Mouse (Mus musculus) neural tube, embryonic 14.5 days (tissue): Measurements from ENCODE around the gene Yipf4. TPM values are rescaled to one million over a fixed set of nuclear protein-coding genes. Genes with fewer than 3 reads are reported as not detected.

Source experiments
- ATAC-seq: fragments of 200-750 bp; cut with Nextera tagmentation; 2 replicates; pipeline ENCODE4 v1.8.0; 2017; ENCODE audit warnings: low read depth, mild to moderate bottlenecking, moderate TSS enrichment, moderate library complexity
- H3K27ac ChIP-seq: fragments of 300-500 bp; sonication (generic); 2 replicates; pipeline ENCODE4 v1.5.1; 2014; ENCODE audit warnings: low read depth, mild to moderate bottlenecking, control low read depth, low read length, moderate library complexity, mixed read lengths
- H3K27me3 ChIP-seq: fragments of 300-500 bp; sonication (generic); 2 replicates; pipeline ENCODE4 v1.6.1; 2014; ENCODE audit warnings: low read length; ENCODE audit not compliant: control insufficient read depth, insufficient read depth
- H3K36me3 ChIP-seq: fragments of 300-500 bp; sonication (generic); 2 replicates; pipeline ENCODE4 v1.6.1; 2014; ENCODE audit warnings: low read length, mixed read lengths; ENCODE audit not compliant: control insufficient read depth, insufficient read depth
- H3K4me1 ChIP-seq: fragments of 300-500 bp; sonication (generic); 2 replicates; pipeline ENCODE4 v1.6.1; 2014; ENCODE audit warnings: low read length; ENCODE audit not compliant: control insufficient read depth, insufficient read depth
- H3K4me2 ChIP-seq: fragments of 300-500 bp; sonication (generic); 2 replicates; pipeline ENCODE4 v1.6.1; 2014; ENCODE audit warnings: mild to moderate bottlenecking, low read depth, low read length, control low read depth
- H3K4me3 ChIP-seq: fragments of 300-500 bp; sonication (generic); 2 replicates; pipeline ENCODE4 v1.5.1; 2014; ENCODE audit warnings: low read depth, low read length, control low read depth, mixed read lengths
- H3K9ac ChIP-seq: fragments of 300-500 bp; sonication (generic); replicated peaks from 2 replicates; pipeline ENCODE4 v1.6.1; 2014; ENCODE audit warnings: low read depth, mild to moderate bottlenecking, control low read depth, low read length, mixed read lengths
- H3K9me3 ChIP-seq: fragments of 300-500 bp; sonication (generic); 2 replicates; pipeline ENCODE4 v1.6.1; 2016; ENCODE audit warnings: low read length; ENCODE audit not compliant: control insufficient read depth
- WGBS: fragments of 180-500 bp; shearing (Covaris S2); extraction: QIAGEN DNeasy Blood & Tissue Kit; methylation state at CpG from one replicate; pipeline ENCODE4 v1.1.7; 2014; 5-methylcytosine and 5-hydroxymethylcytosine counted together
- polyA plus RNA-seq: library from polyadenylated mRNA; unstranded; fragments of >200 nt; fragmentation: Nextera tagmentation; extraction: Ambion mirVana; gene quantifications from 2 replicates; pipeline ENCODE4 v1.2.1, GENCODE M21; 2014

Yipf4 gene
- polyA plus RNA-seq, 1 experiment from 2014 or later: 59.1 TPM

DNA sequence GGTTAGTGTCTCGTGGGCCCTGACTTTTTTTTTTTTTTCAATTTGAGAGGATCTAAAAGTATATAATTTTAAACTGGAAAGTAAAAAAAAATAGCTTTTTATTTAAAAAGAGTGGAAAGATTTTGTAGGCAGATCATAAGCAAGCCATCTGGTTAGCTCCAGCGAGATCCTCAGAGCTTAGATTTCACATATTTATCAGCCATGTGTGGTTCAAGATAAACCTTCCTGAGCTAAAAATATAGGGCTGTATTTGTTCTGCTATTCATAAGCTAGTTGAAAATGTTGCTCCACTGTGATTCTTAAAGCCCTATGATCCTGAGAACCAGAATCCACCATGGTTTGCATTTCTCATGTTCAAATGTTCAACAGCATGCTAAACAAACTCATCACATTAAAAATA lies 18.6 kb downstream of the Yipf4 start:
- WGBS: 83% methylated on average over 2 of the region's 2 CpGs
- no peak overlapping the region for H3K4me2 ChIP-seq
- H3K9ac ChIP-seq: no peak overlapping the region
- no peaks in the 10 kb centered on the region for H3K36me3 ChIP-seq
- no peaks in the 10 kb centered on the region for H3K27me3 ChIP-seq
- H3K4me1 ChIP-seq: no peaks in the 10 kb centered on the region
- H3K9me3 ChIP-seq: no peaks in the 10 kb centered on the region
- H3K4me3 ChIP-seq: no peak overlapping the region
- no peak for ATAC-seq
- no peak overlapping the region for H3K27ac ChIP-seq

DNA sequence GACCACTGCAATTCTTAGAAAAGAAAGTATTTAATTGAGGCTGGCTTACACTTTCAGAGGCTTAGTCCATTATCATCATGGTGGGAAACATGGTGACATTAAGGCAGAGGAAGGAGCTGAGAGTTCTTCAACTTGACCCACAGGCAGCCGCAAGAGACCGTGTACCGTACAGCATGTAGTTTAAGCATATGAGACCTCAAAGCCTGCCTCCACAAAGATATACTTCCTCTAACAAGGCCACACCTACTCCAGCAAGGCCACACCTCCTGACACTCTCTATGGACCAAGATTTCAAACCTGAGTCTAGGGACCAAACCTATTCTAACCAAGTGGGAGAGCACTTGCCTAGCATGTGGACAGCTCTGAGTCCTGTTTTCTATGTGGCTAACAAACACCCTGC lies 19.3 kb downstream of the Yipf4 start:
- no peak for ATAC-seq
- no peaks in the 10 kb centered on the region for H3K9me3 ChIP-seq
- no peaks in the 10 kb centered on the region for H3K4me1 ChIP-seq
- no peak overlapping the region for H3K27ac ChIP-seq
- H3K9ac ChIP-seq: no peak overlapping the region
- no peaks in the 10 kb centered on the region for H3K27me3 ChIP-seq
- H3K4me3 ChIP-seq: no peak overlapping the region
- no peaks in the 10 kb centered on the region for H3K36me3 ChIP-seq
- WGBS: 93% methylated on average over 3 of the region's 3 CpGs
- no peak overlapping the region for H3K4me2 ChIP-seq

DNA sequence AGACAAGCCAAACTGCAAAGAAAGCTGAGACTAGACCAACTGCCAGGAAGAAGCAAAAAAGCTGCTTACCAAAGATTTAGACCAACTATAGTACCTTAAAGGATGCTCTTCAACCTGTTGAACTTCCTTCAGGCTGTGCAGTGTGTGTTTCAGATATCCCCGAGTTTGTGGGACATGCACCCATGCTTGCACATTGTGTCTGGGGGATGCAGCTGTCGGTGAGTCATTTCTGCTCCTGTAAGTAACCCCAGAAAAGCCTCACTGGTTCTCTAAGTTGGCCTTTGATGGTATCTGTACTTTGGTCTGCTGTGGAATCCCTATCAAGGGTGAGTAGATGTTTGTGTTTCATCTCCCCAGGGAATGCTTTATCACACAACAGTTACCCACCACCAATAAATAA lies 23.0 kb downstream of the Yipf4 start:
- Histone ChIP-seq H3K9ac (no peak overlapping the region), H3K36me3 (no peaks in the 10 kb centered on the region), H3K4me1 (no peaks in the 10 kb centered on the region), H3K9me3 (no peaks in the 10 kb centered on the region), H3K4me3 (no peak overlapping the region), H3K27me3 (no peaks in the 10 kb centered on the region), H3K27ac (no peak overlapping the region), H3K4me2 (no peak overlapping the region)
- ATAC-seq: no peak
- WGBS: 82% methylated on average over 2 of the region's 2 CpGs

DNA sequence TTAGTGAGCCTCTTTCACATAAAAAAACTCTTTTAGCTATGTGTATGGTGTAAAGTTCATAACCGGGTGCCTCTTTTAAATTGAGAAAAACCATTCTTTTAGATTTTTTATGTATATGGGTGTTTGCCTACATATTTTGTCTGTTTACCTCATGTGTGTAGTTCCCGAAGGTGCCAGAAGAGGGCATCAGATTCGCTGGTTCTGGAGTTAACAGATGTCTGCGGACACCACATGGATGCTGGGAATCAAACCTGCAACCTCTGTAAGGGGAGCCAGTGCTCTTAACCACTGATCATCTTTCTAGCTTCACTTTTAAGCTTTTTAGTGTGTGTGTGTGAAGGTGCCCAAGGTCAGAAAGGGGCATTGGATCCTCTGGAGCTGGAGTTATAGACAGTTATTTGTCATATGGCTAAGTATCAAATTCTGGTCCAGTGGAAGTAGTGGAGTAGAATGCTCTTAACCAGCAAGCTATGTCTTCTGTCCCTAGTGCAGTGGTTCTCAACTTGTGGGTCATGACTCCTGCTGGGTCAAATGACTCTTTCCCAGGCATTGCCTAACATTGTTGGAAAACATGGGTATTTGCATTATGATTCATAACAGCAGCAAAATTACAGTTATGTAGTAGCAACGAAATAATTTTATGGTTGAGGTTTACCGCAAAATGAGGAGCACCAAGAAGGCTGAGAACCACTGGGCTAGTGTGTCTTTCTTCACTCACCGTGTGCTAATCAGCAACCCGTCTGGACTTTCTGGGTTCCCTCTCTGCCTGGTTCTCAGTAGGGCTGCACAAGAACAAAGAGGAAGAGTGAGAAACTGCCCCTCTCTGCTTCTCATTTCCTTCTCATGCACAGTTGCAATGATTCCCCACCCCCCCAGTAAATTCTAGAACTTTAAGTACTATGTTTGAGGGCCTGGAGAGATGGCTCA lies 33.8 kb downstream of the Yipf4 start:
- Histone ChIP-seq H3K36me3 (no peaks in the 10 kb centered on the region), H3K4me3 (no peak overlapping the region), H3K4me1 (peaks cover 6% of the 10 kb centered on the region; the same call in 1 of the 2 replicates), H3K27me3 (no peaks in the 10 kb centered on the region), H3K27ac (no peak overlapping the region), H3K9me3 (no peaks in the 10 kb centered on the region), H3K9ac (no peak overlapping the region), H3K4me2 (no peak overlapping the region)
- WGBS: 85% methylated on average over 8 of the region's 8 CpGs
- ATAC-seq: no peak

DNA sequence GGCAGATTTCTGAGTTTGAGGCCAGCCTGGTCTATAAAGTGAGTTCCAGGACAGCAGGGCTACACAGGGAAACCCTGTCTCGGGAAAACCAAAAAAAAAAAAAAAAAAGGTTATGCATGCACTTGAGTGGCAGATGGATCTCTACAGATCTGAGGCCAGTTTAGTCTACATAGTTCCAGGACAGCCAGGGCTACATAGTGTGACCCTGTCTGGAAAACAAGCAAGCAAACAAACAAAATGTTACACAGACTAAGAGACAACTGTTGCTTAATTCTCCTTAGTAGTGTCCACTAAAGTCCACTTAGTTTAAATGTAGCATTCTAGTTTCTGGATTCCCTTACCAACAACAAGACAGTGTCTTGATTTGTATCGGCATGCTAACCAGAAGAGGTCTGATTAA lies 36.8 kb downstream of the Yipf4 start:
- no peak for ATAC-seq
- Histone ChIP-seq H3K9ac (no peak overlapping the region), H3K27me3 (no peaks in the 10 kb centered on the region), H3K9me3 (no peaks in the 10 kb centered on the region), H3K4me1 (peaks cover 17% of the 10 kb centered on the region), H3K36me3 (no peaks in the 10 kb centered on the region), H3K4me3 (no peak overlapping the region), H3K27ac (no peak overlapping the region), H3K4me2 (no peak overlapping the region)
- WGBS: 86% methylated on average over 2 of the region's 2 CpGs

DNA sequence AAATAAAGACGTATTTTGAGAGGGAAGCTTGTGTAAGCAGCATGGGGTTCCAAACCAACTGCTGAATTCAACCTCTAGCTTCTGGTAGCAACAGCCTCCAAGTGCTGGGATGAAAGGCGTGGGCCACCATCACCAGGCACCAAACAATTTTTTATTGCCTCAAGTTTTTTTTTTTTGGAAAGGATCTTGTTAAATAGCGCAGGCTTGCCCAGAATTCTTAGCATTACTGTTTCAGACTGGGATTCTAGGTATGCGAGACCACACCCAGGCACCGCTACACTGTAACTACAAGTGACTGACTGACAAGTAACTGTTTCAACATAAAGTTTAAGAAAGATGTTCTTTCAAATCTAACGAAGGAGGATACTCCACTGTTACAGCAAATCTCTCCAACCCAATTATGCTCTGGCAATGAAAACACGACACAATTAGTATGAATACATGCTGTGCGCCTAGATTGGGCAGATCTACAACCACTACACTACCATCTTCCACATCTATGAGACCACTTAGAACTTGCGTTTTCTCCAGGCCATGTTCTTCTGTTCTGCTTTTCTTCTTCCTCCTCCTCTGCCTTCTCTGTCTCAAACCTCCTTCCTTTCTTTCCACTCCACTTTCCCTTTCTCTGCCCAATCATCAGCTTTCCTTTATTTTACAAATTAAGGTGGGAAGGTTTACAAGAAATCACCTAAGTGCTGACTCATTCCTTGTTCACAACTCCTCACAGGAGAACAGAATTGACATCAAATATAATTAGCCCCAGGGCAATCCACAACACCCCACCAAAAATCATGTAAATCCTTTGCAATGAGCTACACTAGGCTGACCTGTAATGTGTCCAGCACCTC lies 37.7 kb downstream of the Yipf4 start:
- Histone ChIP-seq H3K4me1 (peaks cover 17% of the 10 kb centered on the region), H3K27ac (peak overlapping the region; percentile 92), H3K9ac (peak overlapping the region; percentile 52), H3K27me3 (no peaks in the 10 kb centered on the region), H3K36me3 (no peaks in the 10 kb centered on the region), H3K9me3 (no peaks in the 10 kb centered on the region), H3K4me2 (peak overlapping the region; percentile 46), H3K4me3 (peak overlapping the region; percentile 38)
- 88% methylated on average over 9 of the region's 9 CpGs for WGBS
- ATAC-seq: 0 out of 2 replicates have a peak, but pooled peaks have one; percentile 0

DNA sequence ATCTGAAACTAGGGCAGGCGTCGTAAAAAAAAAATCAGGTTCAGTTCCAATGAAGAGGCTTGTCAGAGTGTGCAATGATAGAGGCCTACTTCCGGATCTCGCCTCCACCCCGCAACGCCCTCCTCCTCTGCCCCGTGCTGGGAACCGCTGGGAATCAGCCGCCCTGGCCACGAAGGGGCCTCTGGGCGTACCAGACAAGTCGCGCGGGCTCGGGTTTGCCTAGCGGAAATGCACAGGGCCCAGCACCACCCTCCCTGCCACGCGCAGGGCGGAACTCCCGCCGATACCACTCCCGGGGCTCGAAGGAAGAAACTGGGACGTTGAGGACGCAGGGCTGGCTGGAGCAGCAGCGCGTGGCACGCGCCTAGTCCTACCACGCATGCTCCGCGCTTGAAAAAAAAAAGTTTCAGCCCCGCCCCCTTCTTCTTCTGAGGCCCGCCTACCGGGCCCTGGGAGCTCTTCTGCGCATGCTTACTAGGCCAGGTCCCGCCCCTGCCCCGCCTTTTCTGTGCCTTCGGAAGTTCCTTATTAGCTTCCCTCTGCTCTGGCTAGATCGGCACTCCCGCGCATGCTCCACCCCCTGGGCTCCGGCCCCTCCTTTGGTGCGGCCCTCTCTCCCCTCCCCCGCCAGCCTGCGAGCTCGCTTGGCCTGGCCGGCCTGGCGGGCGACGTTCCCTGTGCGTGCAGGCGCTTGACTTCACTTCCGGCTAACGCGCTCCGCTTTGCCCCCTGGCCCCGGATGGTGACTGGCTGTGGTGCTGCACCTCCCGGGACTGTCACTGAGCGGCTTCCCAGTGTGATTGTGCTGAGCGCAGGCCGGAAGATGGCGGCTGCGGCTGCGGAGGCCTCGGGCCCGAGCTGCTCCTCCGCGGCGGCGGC lies 38.7 kb downstream of the Yipf4 start, which contains the start of gene Birc6:
Birc6 (plus strand) TSS at position 567 of the 879 bp plus-strand sequence.
- Histone ChIP-seq H3K27ac (peak within 1 kb of the TSS; percentile 95), H3K9me3 (no peaks in the 10 kb centered on the region), H3K9ac (peak within 1 kb of the TSS; percentile 82), H3K4me3 (peak within 1 kb of the TSS; percentile 91), H3K4me2 (peak within 1 kb of the TSS; percentile 85), H3K27me3 (no peaks in the 10 kb centered on the region), H3K36me3 (no peaks in the 10 kb centered on the region), H3K4me1 (peaks cover 17% of the 10 kb centered on the region)
- WGBS: under 1% methylated on average over 69 of the region's 71 CpGs
- peak; percentile 97 for ATAC-seq

DNA sequence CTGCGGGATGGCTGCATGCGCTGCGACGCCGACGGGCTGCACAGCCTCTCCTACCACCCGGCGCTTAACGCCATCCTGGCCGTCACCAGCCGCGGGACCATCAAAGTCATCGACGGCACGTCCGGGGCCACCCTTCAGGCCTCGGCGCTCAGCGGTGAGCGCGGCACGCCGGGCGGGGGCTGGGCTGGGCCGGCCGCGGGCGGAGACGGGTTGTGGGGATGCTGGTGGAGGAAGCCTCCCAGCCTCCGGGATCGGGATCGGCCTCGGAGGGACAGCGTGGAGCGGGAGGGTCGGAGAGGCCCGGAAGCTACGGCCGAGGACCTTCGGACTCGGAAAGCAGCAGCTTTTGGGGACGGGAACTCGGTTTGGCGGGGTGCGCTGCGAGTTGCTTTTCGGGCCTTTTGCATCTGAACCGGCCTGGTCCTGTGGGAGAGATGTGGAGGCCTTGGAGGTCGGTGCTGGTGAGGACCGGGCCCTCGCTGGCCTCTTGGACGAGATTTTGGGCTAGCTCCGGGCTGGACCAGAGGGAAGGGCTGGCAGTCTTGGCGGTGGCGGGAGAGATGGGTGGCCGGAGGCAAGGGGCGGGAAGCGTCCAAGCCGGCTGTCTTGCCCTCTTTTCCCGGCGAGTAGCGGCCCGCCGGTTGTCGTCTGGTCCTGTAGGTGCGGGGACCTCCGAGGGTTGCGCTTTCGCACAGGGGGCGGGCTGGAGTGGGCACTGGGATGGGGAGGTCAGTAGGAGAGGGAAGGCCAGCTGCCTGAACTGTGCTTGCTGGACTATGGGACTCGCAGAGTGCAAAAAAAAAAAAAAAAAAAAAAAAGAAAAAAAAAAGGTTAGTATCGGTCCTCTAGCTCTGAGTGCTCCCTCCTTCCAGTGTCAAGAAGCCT lies 39.6 kb downstream of the Yipf4 start:
- under 1% methylated on average over 68 of the region's 72 CpGs for whole genome bisulfite sequencing
- peak; percentile 64 for ATAC-seq

More for the DNA sequence above, 39.6 kb downstream of the Yipf4 start:
- H3K4me3 ChIP-seq: peak overlapping the region; percentile 91
- peak overlapping the region; percentile 85 for H3K4me2 ChIP-seq
- H3K27me3 ChIP-seq: no peaks in the 10 kb centered on the region
- H3K27ac ChIP-seq: peak overlapping the region; percentile 95
- peaks cover 17% of the 10 kb centered on the region for H3K4me1 ChIP-seq
- H3K9me3 ChIP-seq: no peaks in the 10 kb centered on the region
- no peaks in the 10 kb centered on the region for H3K36me3 ChIP-seq
- H3K9ac ChIP-seq: peak overlapping the region; percentile 82
